Mouse (Mus musculus) CD4-positive helper T cell, adult 2 months (primary cell): ENCODE results near the gene Chid1.
A peak's percentile ranks its signal among the peaks of the same experiment; 100 is the strongest.
"Not testable (repeated sequence)": the region's sequence is repeated elsewhere in the genome, so short reads cannot be mapped to it uniquely, and the experiment has no call there.

ENCODE experiments used
- DNase-seq: peaks from one replicate; pipeline ENCODE4 v3.0.0-alpha.2; 2012; ENCODE audit warnings: low read depth, missing footprints, low spot score

The Chid1 gene

DNA sequence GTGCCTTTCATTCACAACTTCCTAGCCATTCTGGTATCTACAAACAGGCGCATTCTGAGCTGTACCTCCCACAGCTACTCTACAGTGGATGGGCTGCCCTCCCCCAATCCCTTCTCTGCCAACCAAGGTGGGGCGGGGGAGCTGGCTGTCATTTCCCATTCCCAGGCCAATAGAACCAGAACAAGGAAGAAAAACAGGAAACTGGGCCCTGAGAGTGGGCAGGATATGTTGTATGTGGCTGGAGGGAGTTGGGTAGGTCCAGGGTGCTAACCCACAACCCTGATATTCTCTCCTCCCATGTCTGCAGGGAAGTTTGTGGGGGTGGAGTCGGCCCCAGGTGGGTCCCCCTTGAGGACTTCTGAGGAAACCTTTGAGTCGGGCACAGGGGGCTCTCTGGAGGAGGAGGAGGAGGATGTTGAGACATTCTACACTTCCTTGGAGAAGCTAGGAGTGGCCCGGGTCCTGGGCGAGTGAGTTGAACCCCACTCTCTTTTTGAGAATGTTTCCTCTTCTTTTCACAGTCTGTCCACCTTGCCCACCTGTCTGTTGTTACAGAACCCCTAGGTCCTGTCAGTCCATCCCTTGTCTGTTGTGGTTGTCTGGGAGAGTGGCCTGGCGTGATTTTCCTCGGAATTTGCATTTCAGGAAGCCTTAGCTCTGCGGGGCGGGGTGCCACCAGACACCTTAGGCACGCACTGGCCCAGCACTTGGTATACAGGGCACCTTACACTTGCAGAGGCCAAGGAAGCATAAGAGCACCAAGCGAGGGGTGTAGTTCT lies 75.6 kb downstream of the Chid1 start:
- no peak for DNase-seq

DNA sequence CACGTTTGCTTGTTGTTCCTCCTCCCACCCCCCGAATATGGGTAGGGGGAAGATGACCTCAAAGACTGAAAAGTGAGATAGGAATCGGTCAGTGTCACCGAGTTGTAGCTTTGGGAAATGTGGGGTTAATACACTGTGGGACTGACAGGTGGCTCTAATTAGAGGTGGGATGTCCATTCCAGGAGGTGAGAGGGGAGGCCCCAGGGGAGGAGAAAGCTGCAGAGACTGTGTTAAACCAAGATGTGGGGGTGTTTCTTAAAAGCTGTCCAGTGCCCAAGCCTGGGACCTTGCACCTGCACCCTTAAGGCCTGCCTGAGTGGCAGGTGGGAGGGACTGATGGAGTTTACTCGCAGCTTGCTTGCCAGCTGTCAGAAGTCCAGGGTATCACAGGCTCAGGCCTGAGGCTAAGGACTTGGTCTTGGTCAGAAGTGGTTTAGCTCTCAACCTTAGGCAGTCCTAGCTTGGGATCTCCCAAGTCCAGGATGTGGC lies 77.3 kb downstream of the Chid1 start:
- no peak for DNase-seq

DNA sequence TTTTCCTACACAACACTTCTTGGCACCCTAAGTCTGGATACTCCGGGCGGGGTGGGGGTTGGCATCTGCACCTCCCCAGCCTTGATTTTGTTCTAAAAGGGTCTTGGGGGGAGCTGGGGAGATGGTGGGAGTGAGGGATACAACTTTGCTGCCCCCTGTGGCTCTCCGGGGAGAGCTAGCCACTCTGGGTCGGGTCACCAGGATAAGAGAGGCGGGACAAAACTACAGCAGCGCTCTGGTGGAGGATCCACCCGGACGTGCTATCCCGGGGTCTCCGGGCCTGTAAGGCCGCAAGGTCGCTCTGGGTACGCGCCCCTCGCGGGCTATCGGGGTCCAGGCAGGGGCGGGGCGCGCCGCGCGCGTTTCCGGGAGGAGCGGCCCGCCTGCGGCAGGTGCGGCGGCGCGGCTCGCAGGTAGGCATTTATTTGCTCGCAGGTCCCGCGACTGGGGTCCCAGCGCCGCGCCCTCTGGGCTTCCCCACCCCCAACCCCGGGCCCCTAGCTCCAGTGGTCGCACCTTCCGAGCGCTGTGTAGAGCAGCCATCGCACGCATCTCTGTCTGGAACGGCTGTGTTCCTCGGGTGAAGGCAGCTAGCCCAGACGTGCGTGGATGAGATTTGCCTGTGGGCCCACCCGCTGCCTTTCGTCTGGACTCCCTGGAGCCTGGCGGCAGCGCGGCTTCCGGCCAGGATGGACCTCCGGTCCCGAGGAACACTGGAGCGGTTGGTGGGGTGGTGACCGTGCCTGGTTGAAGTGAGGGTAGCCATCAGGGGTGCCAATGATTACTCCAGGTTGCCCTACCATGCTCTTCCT lies 77.9 kb downstream of the Chid1 start:
- no peak for DNase-seq

DNA sequence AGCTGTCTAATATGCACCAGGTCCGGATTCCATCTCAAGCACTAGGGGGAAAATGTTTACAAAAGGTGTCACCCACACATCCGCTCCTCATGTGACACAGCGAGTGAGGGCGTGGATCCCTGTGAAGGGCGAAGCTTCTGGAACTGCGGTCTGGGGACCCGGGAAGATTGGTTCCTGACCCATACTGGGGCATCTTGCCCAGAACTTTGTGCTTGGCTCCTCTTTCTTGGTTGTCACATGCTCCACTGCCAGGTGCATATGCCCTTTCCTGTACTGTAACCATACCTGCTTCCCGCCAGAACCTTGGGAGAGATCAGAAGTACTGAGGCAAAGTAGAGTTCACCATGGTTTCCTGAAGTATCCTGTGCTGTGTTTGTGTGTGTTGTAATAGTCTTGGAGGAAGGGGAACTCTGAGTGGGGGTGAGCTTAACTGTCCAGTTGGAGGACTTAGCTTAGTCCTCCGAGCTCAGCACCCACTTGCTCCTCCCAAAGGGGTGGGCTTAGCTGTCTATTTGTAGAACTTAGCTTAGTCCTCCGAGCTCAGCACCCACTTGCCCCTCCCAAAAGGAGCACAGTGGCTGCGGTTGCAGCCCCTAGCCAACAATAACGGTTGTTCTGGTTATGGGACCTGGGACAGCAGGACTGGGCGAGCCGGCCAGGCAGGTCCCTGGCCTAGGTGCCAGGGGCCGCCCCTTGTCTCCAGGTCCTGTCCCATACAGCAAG lies 79.1 kb downstream of the Chid1 start, which contains the start of gene Cracr2b:
TSS of gene Cracr2b (plus strand) at position 704 of the 723 bp plus-strand sequence.
- DNase-seq, result no peak

DNA sequence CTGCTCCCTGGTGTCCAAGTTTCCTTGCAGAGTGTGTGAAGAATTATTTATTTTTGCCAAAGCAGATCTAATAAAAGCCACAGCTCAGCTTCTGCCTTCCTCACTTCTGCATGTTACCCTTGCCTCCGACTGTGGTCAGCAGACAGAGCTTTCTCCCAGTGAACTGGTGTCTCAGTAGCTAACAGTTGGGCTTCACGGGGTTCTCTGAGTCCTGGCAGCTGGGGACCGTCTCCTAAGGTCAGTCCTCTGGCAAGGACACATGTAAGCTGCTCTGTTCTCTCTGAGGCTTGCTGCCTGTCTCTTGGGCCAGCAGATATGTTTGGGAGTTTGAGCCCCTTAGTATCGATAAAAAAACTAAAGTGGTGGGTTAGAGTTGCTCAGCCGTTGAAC lies 79.7 kb downstream of the Chid1 start:
- no peak for DNase-seq

DNA sequence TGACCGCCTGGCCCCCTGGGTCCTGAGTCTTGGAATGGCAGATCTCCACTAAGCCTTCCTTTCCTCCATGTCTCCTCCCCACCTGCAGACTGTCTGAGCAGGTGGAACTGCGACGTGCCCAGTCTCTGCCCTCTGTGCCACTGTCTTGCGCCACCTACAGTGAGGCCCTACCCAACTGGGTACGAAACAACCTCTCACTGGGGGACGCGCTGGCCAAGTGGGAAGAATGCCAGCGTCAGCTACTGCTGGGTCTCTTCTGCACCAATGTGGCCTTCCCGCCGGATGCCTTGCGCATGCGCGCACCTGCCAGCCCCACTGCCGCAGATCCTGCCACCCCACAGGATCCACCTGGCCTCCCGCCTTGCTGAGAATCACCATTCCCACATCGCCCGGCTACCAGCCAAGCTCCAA lies 80.4 kb downstream of the Chid1 start:
- no peak for DNase-seq

DNA sequence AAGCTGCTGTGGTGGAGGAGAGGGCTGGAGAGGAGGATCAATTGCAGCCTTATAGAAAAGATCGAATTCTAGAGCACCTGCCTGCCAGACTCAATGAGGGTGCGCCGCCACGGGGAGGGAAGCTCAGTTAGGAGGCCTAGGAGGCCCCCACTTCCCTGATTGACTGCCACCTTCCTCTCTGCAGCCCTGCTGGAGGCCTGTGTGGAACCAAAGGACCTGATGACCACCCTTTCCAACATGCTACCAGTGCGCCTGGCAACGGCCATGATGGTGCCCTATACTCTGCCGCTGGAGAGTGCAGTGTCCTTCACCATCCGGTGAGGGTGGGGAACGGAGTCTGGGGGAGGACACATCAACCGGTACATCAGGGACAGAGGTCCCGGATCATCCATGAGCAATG lies 81.0 kb downstream of the Chid1 start:
- no peak for DNase-seq

DNA sequence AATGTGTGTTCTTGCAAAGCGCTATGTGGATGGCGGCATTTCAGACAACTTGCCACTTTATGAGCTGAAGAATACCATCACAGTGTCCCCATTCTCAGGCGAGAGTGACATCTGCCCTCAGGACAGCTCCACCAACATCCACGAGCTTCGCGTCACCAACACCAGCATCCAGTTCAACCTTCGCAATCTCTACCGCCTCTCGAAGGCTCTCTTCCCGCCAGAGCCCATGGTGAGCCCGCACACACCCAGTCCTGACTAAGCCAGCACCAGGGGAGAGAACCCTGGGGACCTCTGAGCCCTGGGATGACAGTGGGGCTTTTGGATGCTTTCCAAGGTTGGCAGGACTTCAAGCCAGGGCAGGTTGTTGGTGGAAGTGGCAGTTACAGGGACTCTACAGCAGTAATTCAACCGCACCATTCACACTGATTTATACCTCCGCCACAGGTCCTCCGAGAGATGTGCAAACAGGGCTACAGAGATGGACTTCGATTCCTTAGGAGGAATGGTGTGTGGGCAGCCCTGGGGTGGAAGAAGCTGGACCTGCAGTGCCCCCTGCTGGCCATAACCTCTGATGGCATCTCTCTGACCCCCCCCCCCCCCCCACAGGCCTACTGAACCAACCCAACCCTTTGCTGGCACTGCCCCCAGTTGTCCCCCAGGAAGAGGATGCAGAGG lies 81.5 kb downstream of the Chid1 start:
- DNase-seq, result peak; percentile 69

DNA sequence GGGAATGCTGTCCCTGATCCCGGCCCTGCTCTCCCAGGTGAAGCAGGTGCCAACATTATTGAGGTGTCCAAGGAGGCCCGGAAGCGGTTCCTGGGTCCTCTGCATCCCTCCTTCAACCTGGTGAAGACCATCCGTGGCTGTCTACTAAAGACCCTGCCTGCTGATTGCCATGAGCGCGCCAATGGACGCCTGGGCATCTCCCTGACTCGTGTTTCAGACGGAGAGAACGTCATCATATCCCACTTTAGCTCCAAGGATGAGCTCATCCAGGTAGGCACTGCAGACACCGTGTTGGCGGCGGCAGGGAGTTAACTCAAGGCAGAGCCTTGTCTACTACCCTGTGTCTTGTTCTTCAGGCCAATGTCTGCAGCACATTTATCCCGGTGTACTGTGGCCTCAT lies 82.4 kb downstream of the Chid1 start:
- no peak for DNase-seq

DNA sequence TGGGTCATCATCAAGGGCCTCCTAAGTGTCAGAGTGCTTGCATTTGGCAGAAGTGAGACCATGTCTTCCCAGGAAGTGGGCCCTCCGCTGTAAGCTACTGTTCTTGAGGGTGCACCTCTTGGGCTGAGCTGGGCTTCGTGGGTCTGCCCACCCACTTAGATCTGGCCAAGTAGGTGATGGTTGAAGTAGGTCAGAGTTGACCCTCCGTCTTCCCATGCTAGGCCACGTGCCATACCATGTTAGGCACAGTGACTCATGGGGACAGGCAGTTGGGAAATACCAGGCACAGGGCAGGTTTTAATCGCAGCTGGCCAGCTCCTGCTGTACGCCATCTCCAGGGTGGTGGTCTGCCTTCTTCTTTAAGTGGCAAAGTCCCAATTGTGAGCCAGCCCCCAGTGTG lies 82.9 kb downstream of the Chid1 start:
- DNase-seq, result no peak

DNA sequence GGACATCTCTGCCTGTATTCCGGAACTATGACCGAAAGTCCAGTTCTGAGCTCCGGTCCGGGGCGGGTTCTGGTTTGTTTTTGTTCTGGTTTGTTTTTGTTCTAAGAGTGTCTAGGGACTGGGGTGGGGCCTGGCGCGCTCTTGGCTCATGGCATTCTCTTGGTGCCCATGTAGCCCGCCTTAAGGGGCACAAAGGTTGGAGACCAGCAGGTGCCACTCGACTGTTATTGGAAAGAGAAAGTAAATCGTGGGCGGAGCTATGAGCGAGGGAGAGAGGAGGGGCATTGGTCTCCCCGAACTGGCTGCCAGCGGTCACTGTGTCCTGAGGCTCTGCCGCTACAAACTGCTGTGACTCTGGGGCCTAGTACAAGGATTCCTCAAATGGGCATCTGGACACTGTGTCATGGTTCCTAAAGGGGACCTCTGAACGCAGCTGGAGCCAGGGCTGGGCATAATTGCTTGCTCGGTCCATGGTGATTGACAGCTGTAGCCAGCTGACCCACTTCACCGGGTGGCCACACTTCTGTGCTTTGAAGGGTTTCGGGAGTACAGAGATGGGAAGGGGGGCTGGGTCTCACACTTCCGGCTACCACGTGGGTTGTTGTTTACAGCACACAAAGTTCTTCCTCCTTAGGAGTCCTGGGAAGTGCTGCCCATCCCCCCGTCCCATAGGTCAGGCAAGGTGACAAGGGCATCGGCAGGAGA lies 83.9 kb downstream of the Chid1 start:
- peak; percentile 74 for DNase-seq

DNA sequence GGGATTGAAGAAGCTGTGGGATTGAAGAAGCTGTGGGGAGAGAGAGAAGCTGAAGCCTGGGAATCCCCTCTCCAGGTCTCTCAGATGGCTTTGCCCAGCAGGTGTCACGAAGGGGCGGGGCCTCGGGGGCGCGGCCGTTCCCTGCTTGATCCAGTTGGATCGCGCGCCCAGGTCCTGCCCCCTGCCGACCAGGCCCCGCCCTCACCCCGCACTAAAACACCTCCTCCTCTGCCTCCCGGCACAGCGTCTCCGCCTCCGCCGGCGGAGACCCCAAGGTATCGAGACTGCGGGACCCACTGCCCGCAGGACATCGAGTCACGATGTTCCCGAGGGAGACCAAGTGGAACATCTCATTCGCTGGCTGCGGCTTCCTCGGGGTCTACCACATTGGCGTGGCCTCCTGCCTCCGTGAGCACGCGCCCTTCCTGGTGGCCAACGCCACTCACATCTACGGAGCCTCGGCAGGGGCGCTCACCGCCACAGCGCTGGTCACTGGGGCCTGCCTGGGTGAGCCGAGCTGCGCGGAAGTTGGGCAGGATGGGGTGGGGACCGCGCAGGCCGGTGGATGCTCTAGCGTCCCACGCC lies 84.6 kb downstream of the Chid1 start, which contains the start of gene Pnpla2:
TSS of gene Pnpla2 (plus strand) at position 232 of the 585 bp plus-strand sequence.
- peak; percentile 95 for DNase-seq

DNA sequence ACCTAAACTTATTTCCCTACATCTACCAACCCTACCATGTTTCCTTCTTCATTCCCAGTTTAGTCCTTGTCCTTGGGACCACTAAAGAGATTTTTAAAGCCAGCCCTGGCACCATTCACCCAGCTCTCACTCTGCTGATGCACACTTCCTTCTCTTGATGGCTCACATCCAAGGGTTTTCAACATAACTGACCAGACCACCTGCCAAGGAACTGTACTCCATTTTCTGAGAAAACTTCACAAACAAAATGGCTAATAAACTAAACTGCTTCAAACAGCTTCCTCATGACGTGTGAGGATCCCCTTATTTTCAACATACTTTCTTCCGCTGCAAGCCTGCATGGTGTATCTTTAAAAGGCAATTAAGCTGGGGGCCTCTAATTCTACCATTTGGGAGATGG lies 86.0 kb downstream of the Chid1 start:
- no peak for DNase-seq

DNA sequence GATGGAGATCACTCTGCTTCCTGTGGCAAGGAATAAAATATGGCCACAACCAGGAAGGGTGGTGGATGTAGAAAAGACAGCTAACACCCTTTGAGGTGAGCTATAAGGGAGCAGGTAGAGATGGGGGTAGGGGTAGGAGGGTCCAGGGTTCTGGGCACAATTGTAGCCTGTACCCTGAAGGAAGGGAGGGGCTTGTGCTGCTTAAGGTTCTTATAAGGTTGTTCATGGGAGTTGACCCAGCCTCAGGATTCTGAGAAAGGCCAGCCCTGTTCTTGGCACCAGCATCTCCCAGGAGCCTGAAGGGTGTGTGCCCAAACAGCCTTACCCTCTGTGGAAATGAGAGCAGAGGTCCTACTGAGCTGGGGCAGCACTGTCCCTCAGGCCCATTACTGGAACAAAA lies 87.7 kb downstream of the Chid1 start:
- DNase-seq, result no peak

DNA sequence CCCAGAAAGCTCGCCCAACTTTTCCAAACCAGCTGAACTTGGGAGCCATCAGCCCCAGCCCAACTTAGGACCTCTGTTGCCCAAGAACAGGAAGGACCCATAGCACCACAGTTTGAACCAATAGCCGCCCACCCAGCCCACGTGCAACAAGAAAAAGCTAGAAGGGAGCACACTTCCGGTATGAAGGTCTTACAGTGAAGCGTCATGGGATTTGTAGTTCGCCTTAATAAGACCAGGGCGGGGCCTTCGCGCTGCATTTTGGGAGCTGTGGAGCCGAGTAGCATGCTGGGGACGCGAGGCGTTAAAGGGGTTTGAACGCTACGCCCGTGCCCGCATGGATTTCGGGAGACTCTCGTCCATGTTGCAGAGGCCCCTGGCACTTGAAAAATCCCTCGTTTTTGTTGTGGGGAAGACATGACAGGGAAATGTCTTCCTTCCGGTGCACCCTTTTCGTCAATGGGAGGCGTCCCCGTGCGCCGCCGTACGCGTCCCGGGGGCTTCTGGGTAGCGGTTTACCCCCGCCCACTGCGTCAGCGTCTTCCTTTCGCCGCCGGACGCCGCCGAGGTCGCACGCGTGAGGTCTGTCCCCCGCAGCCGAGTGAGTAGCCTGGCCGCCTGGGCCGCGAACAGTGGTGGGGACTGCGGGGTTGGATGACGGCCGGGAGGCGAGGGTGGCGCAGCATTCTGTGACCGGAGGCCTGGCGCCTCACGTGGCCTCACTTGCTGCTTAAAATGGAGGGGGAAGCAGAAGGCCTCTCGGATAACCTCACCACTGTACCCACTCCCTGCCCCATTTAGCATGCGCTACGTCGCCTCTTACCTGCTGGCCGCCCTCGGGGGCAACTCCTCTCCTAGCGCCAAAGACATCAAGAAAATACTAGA lies 92.3 kb downstream of the Chid1 start, which contains the start of gene Rplp2:
TSS of gene Rplp2 (plus strand) at position 261 of the 882 bp plus-strand sequence.
- peak; percentile 95 for DNase-seq

DNA sequence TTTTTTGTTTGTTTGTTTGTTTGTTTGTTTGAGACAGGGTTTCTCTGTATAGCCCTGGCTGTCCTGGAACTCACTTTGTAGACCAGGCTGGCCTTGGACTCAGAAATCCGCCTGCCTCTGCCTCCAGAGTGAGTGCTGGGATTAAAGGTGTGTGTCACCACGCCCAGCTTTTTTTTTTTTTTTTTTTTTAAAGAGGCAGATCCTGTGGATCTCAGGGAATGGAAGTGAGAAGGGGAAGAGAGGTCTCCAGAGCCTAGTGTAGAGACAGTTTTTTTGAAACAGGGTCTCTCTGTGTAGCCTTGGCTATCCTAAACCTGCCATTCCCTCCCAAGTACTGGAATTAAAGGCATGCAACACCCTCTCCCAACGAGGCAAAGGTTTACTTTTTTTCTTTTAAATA lies 93.3 kb downstream of the Chid1 start:
- DNase-seq, result not testable (repeated sequence)

DNA sequence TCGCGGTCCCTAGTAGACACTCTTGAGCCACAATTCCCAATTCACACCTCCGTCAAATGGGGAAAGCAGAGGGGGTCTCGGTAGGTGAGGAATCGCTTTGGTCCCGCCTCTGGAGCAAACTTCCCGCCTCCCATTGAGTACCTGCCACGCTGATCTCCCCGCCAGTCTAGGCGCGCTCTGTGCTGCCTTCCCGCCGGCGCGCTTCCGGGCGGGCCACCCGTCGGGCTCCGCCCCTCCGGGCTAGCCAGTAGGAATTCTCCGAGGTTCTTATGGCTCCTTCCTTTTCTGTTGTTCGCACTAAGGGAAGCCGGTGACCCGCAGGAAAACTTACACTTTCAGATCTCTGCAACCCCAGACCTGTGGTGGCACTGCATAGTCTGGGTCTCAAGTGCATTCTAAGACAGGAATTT lies 95.8 kb downstream of the Chid1 start, which contains the start of gene Pidd1:
TSS of gene Pidd1 (minus strand) at position 198 of the 410 bp plus-strand sequence.
- DNase-seq, result peak; percentile 77
